In the genomic region with DNA sequence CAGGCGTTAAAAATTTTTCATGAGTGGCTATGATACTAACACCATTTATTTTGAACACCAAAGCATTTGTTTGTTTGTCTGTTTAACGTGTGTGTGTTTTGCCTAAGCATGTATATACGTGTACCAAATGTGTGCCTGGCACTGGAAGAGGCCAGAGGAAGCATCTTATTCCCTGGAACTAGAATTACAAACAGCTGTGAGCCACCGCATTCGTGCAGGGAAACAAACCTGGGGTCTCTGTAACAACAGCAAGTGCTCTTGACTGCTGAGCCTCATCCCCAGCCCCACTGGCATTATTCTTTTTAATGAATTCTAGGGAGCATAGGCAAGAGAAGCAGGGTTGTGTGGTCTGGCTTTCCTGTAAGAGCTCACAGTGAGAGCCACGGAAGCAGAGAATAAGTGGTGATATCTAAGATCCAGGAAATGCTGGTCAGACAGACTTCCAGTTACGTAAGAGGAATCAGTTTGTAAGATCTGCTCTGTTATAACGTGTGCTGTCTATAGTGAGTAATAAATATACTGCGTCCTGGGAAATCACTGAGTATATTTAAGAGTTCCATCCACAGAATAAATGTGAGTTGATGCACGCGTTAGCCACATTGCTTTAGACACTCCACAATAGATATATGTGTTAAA, we compare ENCODE assay signal across 11 mouse cellular contexts.
DNase-seq lines count a peak whose midpoint lies in the region; ATAC-seq and TF ChIP-seq lines count a peak whose summit lies in the region.
"Had no signal": no experiment of that assay in that cellular context is flagged by ENCODE, and none has a peak within 500 bp of the region (broad histone marks: within the 10 kb centered on the region; RNA-seq: fewer than 3 reads in every experiment).

No protein-coding gene starts in this region.

- no peak for TF ChIP-seq CTCF in liver, postnatal 0 days (IDR thresholded peaks at IDR 0.05; ENCODE audit: low read depth)

- H3K36me3 ChIP-seq in liver, embryonic 11.5 days (ENCODE audit: control insufficient read depth, insufficient read depth, low read length): no peaks in the 10 kb centered on the region
- no peaks in the 10 kb centered on the region for H3K36me3 ChIP-seq in embryonic facial prominence, embryonic 10.5 days (replicated peaks)
- H3K36me3 ChIP-seq in liver, postnatal 0 days (replicated peaks; ENCODE audit: insufficient read depth, low read length): no peaks in the 10 kb centered on the region

- peaks cover 63% of the 10 kb centered on the region for H3K4me1 ChIP-seq in liver, embryonic 11.5 days (replicated peaks; ENCODE audit: control insufficient read depth, insufficient read depth, low read length)
- peaks cover 24% of the 10 kb centered on the region for H3K4me1 ChIP-seq in embryonic facial prominence, embryonic 10.5 days
- H3K4me1 ChIP-seq in liver, postnatal 0 days (ENCODE audit: insufficient read depth): peaks cover 36% of the 10 kb centered on the region

- TF ChIP-seq EP300 in liver, postnatal 0 days (IDR thresholded peaks at IDR 0.05; ENCODE audit: low read depth): no peak

- peak overlapping the region; percentile 49 for H3K4me2 ChIP-seq in liver, embryonic 11.5 days
- no peak overlapping the region; the same call in 1 of the 2 replicates for H3K4me2 ChIP-seq in liver, postnatal 0 days (ENCODE audit: low read depth, low read length)

- peak; percentile 28 for DNase-seq in embryo, embryonic 11 days
- no peak for DNase-seq in embryo, embryonic 10.5 days (ENCODE audit: low spot score)
- DNase-seq in liver, embryonic 11.5 days (ENCODE audit: low spot score): no peak
- no peak for DNase-seq in liver
- peak; percentile 38 for DNase-seq in embryonic facial prominence, embryonic 10.5 days (ENCODE audit: low spot score)
- no peak for DNase-seq in liver, postnatal 0 days
- no peak for DNase-seq in spleen, postnatal 4 days (ENCODE audit: low spot score in 2 of 2)
- DNase-seq in kidney, postnatal 4 days: no peak
- DNase-seq: adrenal gland, postnatal 25 days; retina, postnatal 1 day had no signal

- H3K9me3 ChIP-seq in liver, embryonic 11.5 days (ENCODE audit: control insufficient read depth, low read length): no peaks in the 10 kb centered on the region
- no peaks in the 10 kb centered on the region for H3K9me3 ChIP-seq in embryonic facial prominence, embryonic 10.5 days
- H3K9me3 ChIP-seq in liver, postnatal 0 days (ENCODE audit: low read length): no peaks in the 10 kb centered on the region

- no peaks in the 10 kb centered on the region for H3K27me3 ChIP-seq in liver, embryonic 11.5 days (replicated peaks; ENCODE audit: control insufficient read depth, insufficient read depth, low read length)
- peaks cover 9% of the 10 kb centered on the region; the same call in 1 of the 2 replicates for H3K27me3 ChIP-seq in embryonic facial prominence, embryonic 10.5 days (replicated peaks; ENCODE audit: low read depth, poor library complexity, severe bottlenecking)
- no peaks in the 10 kb centered on the region for H3K27me3 ChIP-seq in liver, postnatal 0 days (ENCODE audit: insufficient read depth, low read length)

- peak overlapping the region; percentile 78 for H3K27ac ChIP-seq in liver, embryonic 11.5 days (ENCODE audit: low read depth, low read length)
- 0 out of 2 replicates have a peak overlapping the region, but pooled peaks have one; percentile 15 for H3K27ac ChIP-seq in embryonic facial prominence, embryonic 10.5 days (replicated peaks)
- peak overlapping the region; percentile 45; the same call in 1 of the 2 replicates for H3K27ac ChIP-seq in liver, postnatal 0 days (ENCODE audit: low read depth)

- no peak for ATAC-seq in liver, embryonic 11.5 days (replicated peaks; ENCODE audit: low FRiP score)
- ATAC-seq in liver, postnatal 0 days: no peak
- ATAC-seq: lung, postnatal 0 days had no signal

- H3K9ac ChIP-seq in liver, embryonic 11.5 days (ENCODE audit: low read depth, low read length): peak overlapping the region; percentile 32; the same call in 1 of the 2 replicates
- H3K9ac ChIP-seq in liver, postnatal 0 days (replicated peaks): no peak overlapping the region

- no peak overlapping the region for H3K4me3 ChIP-seq in liver, embryonic 11.5 days (ENCODE audit: low read depth, low read length)
- H3K4me3 ChIP-seq in embryonic facial prominence, embryonic 10.5 days: no peak overlapping the region
- no peak overlapping the region for H3K4me3 ChIP-seq in liver, postnatal 0 days (ENCODE audit: low read depth, low read length)

- 35% methylated on average over 11 of the region's 11 CpGs for WGBS in liver, embryonic 11.5 days
- WGBS in embryonic facial prominence, embryonic 10.5 days: 62% methylated on average over 11 of the region's 11 CpGs
- WGBS in liver, postnatal 0 days (ENCODE audit: insufficient replicate concordance): 37% methylated on average over 11 of the region's 11 CpGs

Comparison
In these comparisons a context has a peak if more than half of its experiments do, and no peak if none do; other contexts are left out.
1. DNase-seq: peak in embryo, embryonic 11 days (single experiment) and embryonic facial prominence, embryonic 10.5 days (single experiment); none in embryo, embryonic 10.5 days (single experiment), liver, embryonic 11.5 days (single experiment), liver (single experiment), liver, postnatal 0 days (single experiment), spleen, postnatal 4 days (0 of 2) and kidney, postnatal 4 days (0 of 2).
2. H3K27ac ChIP-seq: peak in every context shown above with its lines; median percentile 78 in liver, embryonic 11.5 days; 45 in liver, postnatal 0 days; 15 in embryonic facial prominence, embryonic 10.5 days.